Comparison of ENCODE assay signal across 11 mouse cellular contexts in the genomic region with DNA sequence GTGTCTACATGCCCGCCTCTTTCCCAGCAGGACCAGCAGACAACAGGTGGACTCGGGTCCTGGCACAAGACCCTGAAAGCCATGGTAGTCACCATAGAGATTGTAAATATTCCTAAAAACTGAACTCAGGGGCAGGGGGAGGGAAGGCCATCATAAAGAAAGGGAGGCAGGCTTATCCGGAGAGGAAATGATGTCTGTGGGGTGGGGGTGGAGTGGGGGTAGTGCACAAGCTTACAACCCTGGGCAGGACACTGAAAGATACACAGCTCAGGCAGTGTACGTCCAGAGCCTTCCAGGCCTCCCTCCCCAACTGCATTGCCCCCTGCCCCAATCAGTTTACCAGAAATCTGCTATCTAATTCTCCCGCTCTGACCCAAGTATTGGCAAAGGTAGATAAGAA. TPM values are rescaled to one million over a fixed set of nuclear protein-coding genes. Genes with fewer than 3 reads are reported as not detected.
DNase-seq lines count a peak whose midpoint lies in the region; ATAC-seq and TF ChIP-seq lines count a peak whose summit lies in the region.
"Had no signal": no experiment of that assay in that cellular context is flagged by ENCODE, and none has a peak within 500 bp of the region (broad histone marks: within the 10 kb centered on the region; RNA-seq: fewer than 3 reads in every experiment).

No protein-coding gene starts in this region.

- no peaks in the 10 kb centered on the region for H3K9me3 ChIP-seq in intestine, embryonic 15.5 days
- H3K9me3 ChIP-seq in intestine, embryonic 16.5 days (ENCODE audit: control insufficient read depth, low read length), result no peaks in the 10 kb centered on the region
- H3K9me3 ChIP-seq in midbrain, embryonic 13.5 days, result no peaks in the 10 kb centered on the region

- H3K4me1 ChIP-seq in intestine, embryonic 15.5 days (replicated peaks), result peaks cover 14% of the 10 kb centered on the region
- H3K4me1 ChIP-seq in intestine, embryonic 16.5 days (ENCODE audit: control insufficient read depth, insufficient read depth, low read length), result peaks cover 8% of the 10 kb centered on the region; the same call in 1 of the 2 replicates
- peaks cover 4% of the 10 kb centered on the region for H3K4me1 ChIP-seq in cortical plate, adult 2 months (ENCODE audit: control insufficient read depth, insufficient read depth, low read length)
- peaks cover 52% of the 10 kb centered on the region for H3K4me1 ChIP-seq in midbrain, embryonic 13.5 days (replicated peaks)

- H3K4me3 ChIP-seq in intestine, embryonic 15.5 days (replicated peaks), result no peak overlapping the region
- H3K4me3 ChIP-seq in intestine, embryonic 16.5 days (ENCODE audit: low read length), result no peak overlapping the region
- peak overlapping the region; percentile 81; the same call in 1 of the 2 replicates for H3K4me3 ChIP-seq in cortical plate, adult 2 months (ENCODE audit: insufficient read depth, low read length)
- peak overlapping the region; percentile 75 for H3K4me3 ChIP-seq in midbrain, embryonic 13.5 days (replicated peaks)

- H3K4me2 ChIP-seq in intestine, embryonic 15.5 days (replicated peaks), result peak overlapping the region; percentile 5; the same call in 1 of the 2 replicates
- H3K4me2 ChIP-seq in intestine, embryonic 16.5 days (ENCODE audit: low read depth, low read length), result no peak overlapping the region
- peak overlapping the region; percentile 82 for H3K4me2 ChIP-seq in midbrain, embryonic 13.5 days (replicated peaks)

- H3K27ac ChIP-seq in intestine, embryonic 15.5 days, result no peak overlapping the region
- no peak overlapping the region for H3K27ac ChIP-seq in intestine, embryonic 16.5 days (ENCODE audit: low read length)
- H3K27ac ChIP-seq in cortical plate, adult 2 months (ENCODE audit: insufficient read depth, low read length), result no peak overlapping the region
- H3K27ac ChIP-seq in midbrain, embryonic 13.5 days, result no peak overlapping the region

- TF ChIP-seq POLR2A in cortical plate, adult 2 months (IDR thresholded peaks at IDR 0.05; ENCODE audit: extremely low read depth, insufficient read depth, low read length), result no peak

- H3K36me3 ChIP-seq in intestine, embryonic 15.5 days, result no peaks in the 10 kb centered on the region
- H3K36me3 ChIP-seq in intestine, embryonic 16.5 days (ENCODE audit: control insufficient read depth, insufficient read depth, low read length), result no peaks in the 10 kb centered on the region
- no peaks in the 10 kb centered on the region for H3K36me3 ChIP-seq in midbrain, embryonic 13.5 days

- TF ChIP-seq CTCF in cortical plate, adult 2 months (IDR thresholded peaks at IDR 0.05; ENCODE audit: extremely low read depth, insufficient read depth, low read length), result no peak

- no peak for ATAC-seq in intestine, embryonic 15.5 days
- ATAC-seq in intestine, embryonic 16.5 days, result no peak
- peak; percentile 23 to 31 for ATAC-seq in hematopoietic stem cell, adult 5-6 weeks (replicated peaks in 1 of 2; ENCODE audit: insufficient read depth in 1 of 2, low FRiP score in 2 of 2, low TSS enrichment in 1 of 2, low read depth in 1 of 2, poor library complexity in 2 of 2, severe bottlenecking in 2 of 2)
- ATAC-seq in midbrain, embryonic 13.5 days, result no peak

- DNase-seq in cerebellum, adult 18-20 months, result no peak
- DNase-seq in thymus, postnatal 14 days, result no peak
- DNase-seq in adrenal gland, postnatal 36 days, result no peak
- DNase-seq: adrenal gland, adult 2 months; embryo, embryonic 11 days had no signal

- H3K9ac ChIP-seq in intestine, embryonic 15.5 days, result no peak overlapping the region
- H3K9ac ChIP-seq in intestine, embryonic 16.5 days (ENCODE audit: low read depth, low read length), result no peak overlapping the region
- H3K9ac ChIP-seq in midbrain, embryonic 13.5 days (replicated peaks), result peak overlapping the region; percentile 93

- WGBS in intestine, embryonic 15.5 days, result 64% methylated on average over 5 of the region's 5 CpGs
- 60% methylated on average over 5 of the region's 5 CpGs for WGBS in intestine, embryonic 16.5 days
- WGBS in midbrain, embryonic 13.5 days, result 57% methylated on average over 5 of the region's 5 CpGs

- H3K27me3 ChIP-seq in intestine, embryonic 15.5 days (replicated peaks), result peaks cover 31% of the 10 kb centered on the region
- H3K27me3 ChIP-seq in intestine, embryonic 16.5 days (replicated peaks; ENCODE audit: control insufficient read depth, insufficient read depth, low read length), result peaks cover 15% of the 10 kb centered on the region
- peaks cover 26% of the 10 kb centered on the region; the same call in 1 of the 2 replicates for H3K27me3 ChIP-seq in midbrain, embryonic 13.5 days

RNA-seq across cellular contexts. Expression of a gene that starts 2.5 kb away (rescaled TPM):
- polyA plus RNA-seq in intestine, embryonic 15.5 days (2015; fragmentation: Nextera tagmentation; extraction: Ambion mirVana), result 5.3 and 5.6 TPM in 2 replicates
- 5.9 and 7.5 TPM in 2 replicates for polyA plus RNA-seq in intestine, embryonic 16.5 days (2015; fragmentation: Nextera tagmentation; extraction: Ambion mirVana)
- 45.2 and 52.9 TPM in 2 replicates for polyA plus RNA-seq in cortical plate, adult 2 months (2012; rRNA removed)
- 87.2 and 89.3 TPM in 2 replicates for total RNA-seq in hematopoietic stem cell, adult 5-6 weeks (2017)
- 6.4 and 7.8 TPM in 2 replicates for polyA plus RNA-seq in midbrain, embryonic 13.5 days (2015; fragmentation: Nextera tagmentation; extraction: Ambion mirVana)
- total RNA-seq in adrenal gland, postnatal 36 days (2021), result 1 to 10 TPM; 2.2 to 3.4 TPM

RNA-seq across cellular contexts. Expression of a gene that starts 46.0 kb away (rescaled TPM):
- polyA plus RNA-seq in intestine, embryonic 15.5 days (2015; fragmentation: Nextera tagmentation; extraction: Ambion mirVana), result 171 and 172 TPM in 2 replicates
- polyA plus RNA-seq in intestine, embryonic 16.5 days (2015; fragmentation: Nextera tagmentation; extraction: Ambion mirVana), result 119 and 141 TPM in 2 replicates
- polyA plus RNA-seq in cortical plate, adult 2 months (2012; rRNA removed), result 48.1 and 56.2 TPM in 2 replicates
- 145 and 148 TPM in 2 replicates for total RNA-seq in hematopoietic stem cell, adult 5-6 weeks (2017)
- polyA plus RNA-seq in midbrain, embryonic 13.5 days (2015; fragmentation: Nextera tagmentation; extraction: Ambion mirVana), result 84.6 and 86.2 TPM in 2 replicates
- total RNA-seq in adrenal gland, postnatal 36 days (2021), result 100 to 1,000 TPM in 1 of 2 experiments, 10 to 100 TPM in 1; 86.3 to 101 TPM

RNA-seq across cellular contexts. Expression of a gene that starts 51.8 kb away (rescaled TPM):
- 11.5 and 14.4 TPM in 2 replicates for polyA plus RNA-seq in intestine, embryonic 15.5 days (2015; fragmentation: Nextera tagmentation; extraction: Ambion mirVana)
- 19.2 and 21.2 TPM in 2 replicates for polyA plus RNA-seq in intestine, embryonic 16.5 days (2015; fragmentation: Nextera tagmentation; extraction: Ambion mirVana)
- polyA plus RNA-seq in cortical plate, adult 2 months (2012; rRNA removed), result 0.25 and 0.27 TPM in 2 replicates
- not detected in 2 replicates for total RNA-seq in hematopoietic stem cell, adult 5-6 weeks (2017)
- polyA plus RNA-seq in midbrain, embryonic 13.5 days (2015; fragmentation: Nextera tagmentation; extraction: Ambion mirVana), result not detected in 2 replicates
- total RNA-seq in adrenal gland, postnatal 36 days (2021), result 1 to 10 TPM in 1 of 2 experiments, under 1 TPM in 1; 0.79 to 5.3 TPM
- total RNA-seq: left cerebral cortex, postnatal 14 days had no signal

Comparison
In these comparisons a context has a peak if more than half of its experiments do, and no peak if none do; other contexts are left out.
1. ATAC-seq: peak in hematopoietic stem cell, adult 5-6 weeks (2 of 2); none in intestine, embryonic 15.5 days (single experiment), intestine, embryonic 16.5 days (single experiment) and midbrain, embryonic 13.5 days (single experiment).
2. H3K4me3 ChIP-seq: peak in cortical plate, adult 2 months (single experiment) and midbrain, embryonic 13.5 days (single experiment); none in intestine, embryonic 15.5 days (single experiment) and intestine, embryonic 16.5 days (single experiment).